Mouse (Mus musculus) heart, embryonic 16.5 days (tissue): Measurements from ENCODE around the gene Ube2e1. TPM values are rescaled to one million over a fixed set of nuclear protein-coding genes. Genes with fewer than 3 reads are reported as not detected.
A peak's percentile ranks its signal among the peaks of the same experiment; 100 is the strongest.

Source experiments
- ATAC-seq: fragments of 200-750 bp; cut with Nextera tagmentation; replicated peaks from 2 replicates; pipeline ENCODE4 v1.8.0; 2017; ENCODE audit warnings: moderate number of reproducible peaks; ENCODE audit not compliant: insufficient read depth, low FRiP score; ENCODE audit errors: extremely low read depth
- H3K27ac ChIP-seq: fragments of 300-500 bp; sonication (generic); 2 replicates; pipeline ENCODE4 v1.5.1; 2014; ENCODE audit warnings: mild to moderate bottlenecking, low read length, control low read depth, moderate library complexity
- H3K27me3 ChIP-seq: fragments of 300-500 bp; sonication (generic); 2 replicates; pipeline ENCODE4 v1.6.1; 2014; ENCODE audit warnings: low read length, mixed read lengths; ENCODE audit not compliant: control insufficient read depth, insufficient read depth
- H3K36me3 ChIP-seq: fragments of 300-500 bp; sonication (generic); 2 replicates; pipeline ENCODE4 v1.6.1; 2014; ENCODE audit not compliant: control insufficient read depth, insufficient read depth
- H3K4me1 ChIP-seq: fragments of 300-500 bp; sonication (generic); 2 replicates; pipeline ENCODE4 v1.6.1; 2014; ENCODE audit warnings: low read length, mixed read lengths; ENCODE audit not compliant: control insufficient read depth, insufficient read depth
- H3K4me2 ChIP-seq: fragments of 300-500 bp; sonication (generic); 2 replicates; pipeline ENCODE4 v1.6.1; 2014; ENCODE audit warnings: low read depth, mild to moderate bottlenecking, control low read depth, low read length
- H3K4me3 ChIP-seq: fragments of 300-500 bp; sonication (generic); 2 replicates; pipeline ENCODE4 v1.5.1; 2014; ENCODE audit warnings: mild to moderate bottlenecking, control low read depth, low read length
- H3K9ac ChIP-seq: fragments of 300-500 bp; sonication (generic); 2 replicates; pipeline ENCODE4 v1.6.1; 2014; ENCODE audit warnings: low read length, control low read depth
- H3K9me3 ChIP-seq: fragments of 300-500 bp; sonication (generic); replicated peaks from 2 replicates; pipeline ENCODE4 v1.6.1; 2016; ENCODE audit warnings: low read length; ENCODE audit not compliant: control insufficient read depth
- WGBS: fragments of 180-500 bp; shearing (Covaris S2); extraction: QIAGEN DNeasy Blood & Tissue Kit; methylation state at CpG from one replicate; pipeline ENCODE4 v1.1.7; 2014; 5-methylcytosine and 5-hydroxymethylcytosine counted together
- polyA plus RNA-seq: library from polyadenylated mRNA; unstranded; fragments of >200 nt; fragmentation: Nextera tagmentation; extraction: Ambion mirVana; gene quantifications from 2 replicates; pipeline ENCODE4 v1.2.1, GENCODE M21; 2015

Ube2e1 gene
- polyA plus RNA-seq, 1 experiment from 2014 or later = 70.2 TPM

- ATAC-seq = no peak
- Histone ChIP-seq H3K9ac (no peak overlapping the region), H3K4me2 (no peak overlapping the region), H3K27me3 (no peaks in the 10 kb centered on the region), H3K36me3 (no peaks in the 10 kb centered on the region), H3K4me3 (no peak overlapping the region), H3K27ac (no peak overlapping the region), H3K9me3 (no peaks in the 10 kb centered on the region), H3K4me1 (no peaks in the 10 kb centered on the region)
These were observed 4.4 kb upstream of the Ube2e1 start for GRCm38 (mm10) chr14:18336106-18336505.

GRCm38 (mm10) chr14:18330789-18331692 is 618 bp downstream of the Ube2e1 start:
- peak; percentile 67 for ATAC-seq
- 1% methylated on average over 91 of the region's 99 CpGs for WGBS

GRCm38 (mm10) chr14:18326968-18327672 is 4.5 kb downstream of the Ube2e1 start:
- Histone ChIP-seq H3K4me1 (peaks cover 11% of the 10 kb centered on the region), H3K9me3 (no peaks in the 10 kb centered on the region), H3K4me2 (peak overlapping the region; percentile 70), H3K27ac (no peak overlapping the region), H3K27me3 (no peaks in the 10 kb centered on the region), H3K9ac (peak overlapping the region; percentile 75), H3K36me3 (no peaks in the 10 kb centered on the region), H3K4me3 (peak overlapping the region; percentile 57)
- no peak for ATAC-seq
- 3% methylated on average over 37 of the region's 37 CpGs for WGBS

More at GRCm38 (mm10) chr14:18330789-18331692, 618 bp downstream of the Ube2e1 start:
- Histone ChIP-seq H3K4me3 (peak overlapping the region; percentile 88), H3K4me1 (peaks cover 11% of the 10 kb centered on the region), H3K27me3 (no peaks in the 10 kb centered on the region), H3K9ac (peak overlapping the region; percentile 95), H3K36me3 (no peaks in the 10 kb centered on the region), H3K4me2 (peak overlapping the region; percentile 85), H3K9me3 (no peaks in the 10 kb centered on the region), H3K27ac (peak overlapping the region; percentile 68)

- Histone ChIP-seq H3K9ac (no peak overlapping the region), H3K4me2 (peak overlapping the region; percentile 39), H3K27me3 (peaks cover 3% of the 10 kb centered on the region; the same call in 1 of the 2 replicates), H3K4me1 (peaks cover 9% of the 10 kb centered on the region), H3K9me3 (no peaks in the 10 kb centered on the region), H3K4me3 (0 out of 2 replicates have a peak overlapping the region, but pooled peaks have one; percentile 5), H3K27ac (no peak overlapping the region), H3K36me3 (no peaks in the 10 kb centered on the region)
- 43% methylated on average over 11 of the region's 11 CpGs for WGBS
- ATAC-seq = peak; percentile 60
These were observed 13.9 kb downstream of the Ube2e1 start for GRCm38 (mm10) chr14:18317457-18318411.

GRCm38 (mm10) chr14:18304165-18304564 is 27.5 kb downstream of the Ube2e1 start:
- Histone ChIP-seq H3K36me3 (no peaks in the 10 kb centered on the region), H3K4me2 (no peak overlapping the region), H3K27ac (no peak overlapping the region), H3K4me1 (peaks cover 27% of the 10 kb centered on the region), H3K9ac (no peak overlapping the region), H3K4me3 (no peak overlapping the region), H3K27me3 (no peaks in the 10 kb centered on the region), H3K9me3 (no peaks in the 10 kb centered on the region)
- ATAC-seq = no peak
- WGBS = 90% methylated on average over 5 of the region's 5 CpGs

GRCm38 (mm10) chr14:18303262-18303661 is 28.4 kb downstream of the Ube2e1 start:
- Histone ChIP-seq H3K4me1 (peaks cover 27% of the 10 kb centered on the region), H3K9ac (no peak overlapping the region), H3K27ac (no peak overlapping the region; the same call in 1 of the 2 replicates), H3K27me3 (no peaks in the 10 kb centered on the region), H3K36me3 (no peaks in the 10 kb centered on the region), H3K9me3 (no peaks in the 10 kb centered on the region), H3K4me3 (no peak overlapping the region), H3K4me2 (no peak overlapping the region; the same call in 1 of the 2 replicates)
- peak; percentile 74 for ATAC-seq
- 47% methylated on average over 4 of the region's 4 CpGs for WGBS

- Histone ChIP-seq H3K4me3 (no peak overlapping the region), H3K4me2 (no peak overlapping the region), H3K36me3 (no peaks in the 10 kb centered on the region), H3K9me3 (no peaks in the 10 kb centered on the region), H3K4me1 (peaks cover 27% of the 10 kb centered on the region), H3K9ac (no peak overlapping the region), H3K27me3 (no peaks in the 10 kb centered on the region), H3K27ac (no peak overlapping the region)
- WGBS = 56% methylated on average over 3 of the region's 3 CpGs
- no peak for ATAC-seq
These were observed 28.9 kb downstream of the Ube2e1 start for GRCm38 (mm10) chr14:18302750-18303149.

GRCm38 (mm10) chr14:18301591-18301990 is 30.1 kb downstream of the Ube2e1 start:
- peak; percentile 14; the same call in 1 of the 2 replicates for ATAC-seq
- 37% methylated on average over 3 of the region's 3 CpGs for WGBS
- Histone ChIP-seq H3K9me3 (no peaks in the 10 kb centered on the region), H3K36me3 (no peaks in the 10 kb centered on the region), H3K9ac (no peak overlapping the region; the same call in 1 of the 2 replicates), H3K4me3 (no peak overlapping the region), H3K27ac (peak overlapping the region; percentile 32; the same call in 1 of the 2 replicates), H3K4me1 (peaks cover 27% of the 10 kb centered on the region), H3K27me3 (no peaks in the 10 kb centered on the region), H3K4me2 (no peak overlapping the region)
